Mouse (Mus musculus) liver, adult 2 months (tissue): ENCODE data around the gene Polr3b. TPM values are rescaled to one million over a fixed set of nuclear protein-coding genes. Genes with fewer than 3 reads are reported as not detected.

Source experiments
- DNase-seq: peaks from one replicate; pipeline ENCODE4 v3.0.0-alpha.2; 2011; ENCODE audit warnings: low read depth, low spot score; ENCODE audit errors: extremely low read depth
- H3K27ac ChIP-seq: fragments of 200-500 bp; replicated peaks from 2 replicates; pipeline ENCODE4 v1.5.1; 2012; ENCODE audit warnings: low read depth, mild to moderate bottlenecking, control low read depth, inconsistent platforms, low read length; ENCODE audit not compliant: insufficient read depth
- H3K27me3 ChIP-seq: fragments of 200-500 bp; 2 replicates; pipeline ENCODE4 v1.6.1; 2012; ENCODE audit warnings: mild to moderate bottlenecking, moderate library complexity, low read length, inconsistent platforms; ENCODE audit not compliant: control insufficient read depth, insufficient read depth
- H3K36me3 ChIP-seq: fragments of 200-500 bp; 2 replicates; pipeline ENCODE4 v1.6.1; 2012; ENCODE audit warnings: low read length, inconsistent platforms; ENCODE audit not compliant: control insufficient read depth, insufficient read depth
- H3K4me1 ChIP-seq: fragments of 200-500 bp; 2 replicates; pipeline ENCODE4 v1.6.1; 2011; ENCODE audit warnings: low read length; ENCODE audit not compliant: control insufficient read depth, insufficient read depth
- H3K4me3 ChIP-seq: fragments of 200-500 bp; 2 replicates; pipeline ENCODE4 v1.5.1; 2011; ENCODE audit warnings: low read depth, mild to moderate bottlenecking, control low read depth, low read length, moderate library complexity; ENCODE audit not compliant: insufficient read depth
- H3K79me2 ChIP-seq: fragments of 200-500 bp; 2 replicates; pipeline ENCODE4 v1.6.1; 2012; ENCODE audit warnings: inconsistent platforms, mild to moderate bottlenecking, low read length, moderate library complexity; ENCODE audit not compliant: control insufficient read depth, insufficient read depth
- H3K9ac ChIP-seq: fragments of 200-500 bp; 2 replicates; pipeline ENCODE4 v1.6.1; 2012; ENCODE audit warnings: low read depth, mild to moderate bottlenecking, control low read depth, inconsistent platforms, low read length
- CTCF ChIP-seq: fragments of 200-500 bp; IDR thresholded peaks from 2 replicates; pipeline ENCODE4 v1.5.1; 2011; ENCODE audit warnings: low read depth, low read length, control low read depth
- POLR2A ChIP-seq: fragments of 200-500 bp; IDR thresholded peaks from 2 replicates; pipeline ENCODE4 v1.6.1; 2011; ENCODE audit warnings: low read length, control low read depth; ENCODE audit not compliant: insufficient read depth; ENCODE audit errors: extremely low read depth
- WGBS: fragments of 180-500 bp; shearing (Covaris S2); methylation state at CpG from one replicate; pipeline ENCODE4 v1.1.7; 2018; 5-methylcytosine and 5-hydroxymethylcytosine counted together
- polyA plus RNA-seq: library from polyadenylated mRNA; depleted of rRNA; stranded (reverse); fragments of >200 nt; gene quantifications from 2 replicates; pipeline ENCODE4 v1.2.3, GENCODE M21; 2012
- total RNA-seq: library from RNA; depleted of rRNA; stranded (reverse); fragments of >200 nt; gene quantifications from 2 replicates; pipeline ENCODE4 v1.2.3, GENCODE M21; 2014

Gene Polr3b
- total and polyA plus RNA-seq, 2 experiments, result 2.7 to 10.7 TPM

DNA sequence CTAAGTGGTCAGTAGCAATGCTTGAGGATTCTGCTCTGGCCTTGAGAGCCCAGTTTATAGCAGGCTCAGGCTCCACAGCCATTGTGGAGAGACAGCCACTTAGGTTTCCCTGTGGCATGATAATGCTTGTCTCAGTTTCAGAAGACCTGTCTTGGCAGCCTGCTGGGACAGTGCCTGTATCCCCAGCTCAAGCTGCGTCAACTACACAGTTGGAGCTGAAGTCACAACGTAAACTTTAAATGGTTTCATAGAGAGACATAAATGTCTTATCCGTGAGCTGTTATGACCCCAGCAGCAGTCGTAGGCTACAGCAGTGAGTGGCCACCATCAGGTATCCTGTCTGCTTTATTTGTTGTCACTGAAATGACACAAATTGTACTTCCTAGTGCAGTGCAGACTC, 68.7 kb downstream of the Polr3b start:
- DNase-seq, result no peak
- Histone ChIP-seq H3K27ac (no peak overlapping the region), H3K36me3 (peaks cover 10% of the 10 kb centered on the region), H3K27me3 (no peaks in the 10 kb centered on the region), H3K4me3 (no peak overlapping the region), H3K79me2 (no peaks in the 10 kb centered on the region), H3K4me1 (no peaks in the 10 kb centered on the region), H3K9ac (no peak overlapping the region)
- 95% methylated on average over 4 of the region's 4 CpGs for WGBS
- no peak for TF ChIP-seq POLR2A
- no peak for TF ChIP-seq CTCF

DNA sequence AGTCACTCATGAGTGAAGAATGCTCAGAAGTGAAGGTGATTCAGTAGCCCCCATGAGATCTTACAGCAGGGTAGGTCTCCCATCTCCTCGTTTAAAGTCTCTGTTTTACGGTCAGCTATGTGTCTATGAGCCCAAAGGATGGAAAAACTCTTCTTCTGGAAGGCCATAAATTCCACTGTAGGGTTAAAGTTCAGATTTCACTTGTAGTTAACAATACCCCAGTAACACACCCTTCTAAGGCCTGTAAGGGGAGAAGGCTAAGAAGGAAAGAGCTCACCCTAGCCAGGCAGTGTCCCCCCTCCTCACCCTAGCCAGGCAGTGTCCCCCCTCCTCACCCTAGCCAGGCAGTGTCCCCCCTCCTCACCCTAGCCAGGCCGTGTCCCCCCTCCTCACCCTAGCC, 69.6 kb downstream of the Polr3b start:
- H3K79me2 ChIP-seq, result no peaks in the 10 kb centered on the region
- H3K27ac ChIP-seq, result no peak overlapping the region
- 88% methylated on average over 3 of the region's 3 CpGs for WGBS
- H3K27me3 ChIP-seq, result no peaks in the 10 kb centered on the region
- DNase-seq, result no peak
- peaks cover 10% of the 10 kb centered on the region for H3K36me3 ChIP-seq
- H3K4me3 ChIP-seq, result no peak overlapping the region
- TF ChIP-seq CTCF (no peak), POLR2A (no peak)
- H3K9ac ChIP-seq, result no peak overlapping the region
- H3K4me1 ChIP-seq, result no peaks in the 10 kb centered on the region

DNA sequence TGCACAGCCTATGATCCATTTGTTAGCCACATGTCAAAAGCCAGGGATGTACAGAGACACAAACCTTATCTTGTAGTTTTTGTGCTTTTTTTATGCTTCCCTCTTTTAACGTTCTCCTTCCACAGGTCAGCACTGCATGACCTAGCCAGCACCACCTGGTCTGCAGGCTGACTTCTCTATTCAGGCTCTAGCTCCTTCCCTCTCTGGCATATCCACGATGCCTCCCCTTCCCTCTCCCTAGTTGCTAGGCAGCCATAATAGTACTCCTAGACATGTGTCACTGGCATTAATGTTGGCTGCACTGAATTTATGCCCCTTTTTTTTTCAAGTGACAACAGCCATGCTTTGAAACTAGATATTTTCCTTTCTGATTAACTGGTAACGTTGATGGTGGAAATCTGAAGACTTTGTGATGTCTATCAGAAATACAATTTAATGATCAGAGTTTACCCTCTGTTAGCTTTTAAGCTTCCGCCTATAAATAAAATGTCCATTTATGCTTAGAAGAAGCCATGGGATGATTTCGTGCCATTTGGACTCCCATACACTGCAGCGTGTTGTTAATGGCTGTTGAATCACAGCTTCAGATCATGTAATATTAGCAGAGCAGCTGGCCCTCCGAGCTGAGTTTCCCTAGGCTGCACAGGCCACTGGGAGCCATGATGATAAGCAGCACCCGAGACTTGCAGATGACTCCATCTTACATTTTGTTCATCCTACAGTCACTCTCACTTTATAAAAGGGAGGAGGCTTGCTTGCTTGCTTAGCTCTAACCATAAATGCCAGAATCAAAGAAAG, 71.9 kb downstream of the Polr3b start:
- no peak for TF ChIP-seq CTCF
- TF ChIP-seq POLR2A, result no peak
- 93% methylated on average over 8 of the region's 8 CpGs for WGBS

DNA sequence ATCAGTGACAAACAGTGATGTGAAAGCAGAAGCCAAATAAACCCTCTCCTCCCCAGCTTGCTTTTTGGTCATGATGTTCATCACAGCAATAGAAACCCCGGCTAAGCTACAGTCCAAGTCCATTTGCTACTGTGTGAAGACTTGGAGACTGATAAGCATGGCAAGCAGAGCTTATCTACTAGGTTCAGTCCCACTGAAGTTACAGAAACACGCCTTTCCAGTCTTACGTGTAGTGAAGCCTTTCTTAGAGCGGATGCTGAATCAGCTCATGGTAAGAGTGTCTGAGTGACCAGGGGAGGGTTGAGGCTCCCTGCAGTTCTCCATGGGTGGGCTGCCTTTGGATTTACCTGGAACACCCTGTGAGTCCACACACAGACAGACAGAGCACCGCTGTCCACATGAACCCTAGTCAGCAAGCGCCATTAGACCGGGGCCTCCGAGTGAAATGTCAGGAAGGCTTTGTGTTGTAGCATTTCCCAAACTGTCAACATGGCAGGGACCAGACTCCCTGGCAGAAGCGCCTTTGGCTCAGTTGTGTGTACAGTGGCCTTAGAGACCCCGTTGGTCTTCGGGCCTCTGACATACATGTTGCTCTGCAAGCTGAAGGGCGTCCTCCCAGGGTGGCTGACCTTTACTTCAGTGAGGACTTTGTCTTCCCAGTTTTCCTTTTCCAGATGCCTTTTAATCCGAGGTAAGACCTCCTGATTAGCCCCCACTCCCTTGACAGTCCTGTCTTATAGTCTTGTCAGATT, 78.3 kb downstream of the Polr3b start:
- peaks cover 9% of the 10 kb centered on the region; the same call in 1 of the 2 replicates for H3K36me3 ChIP-seq
- H3K27ac ChIP-seq, result peak overlapping the region; percentile 19; the same call in 1 of the 2 replicates
- no peaks in the 10 kb centered on the region for H3K79me2 ChIP-seq
- no peak overlapping the region for H3K9ac ChIP-seq
- no peak overlapping the region for H3K4me3 ChIP-seq
- WGBS, result 77% methylated on average over 13 of the region's 13 CpGs
- TF ChIP-seq CTCF, result no peak
- no peak for TF ChIP-seq POLR2A
- DNase-seq, result peak; percentile 22
- H3K27me3 ChIP-seq, result no peaks in the 10 kb centered on the region
- peaks cover 4% of the 10 kb centered on the region; the same call in 1 of the 2 replicates for H3K4me1 ChIP-seq

More for the DNA sequence above, 71.9 kb downstream of the Polr3b start:
- H3K27ac ChIP-seq, result no peak overlapping the region
- H3K9ac ChIP-seq, result no peak overlapping the region
- no peaks in the 10 kb centered on the region for H3K4me1 ChIP-seq
- no peak overlapping the region for H3K4me3 ChIP-seq
- DNase-seq, result no peak
- H3K27me3 ChIP-seq, result no peaks in the 10 kb centered on the region
- H3K36me3 ChIP-seq, result peaks cover 12% of the 10 kb centered on the region
- no peaks in the 10 kb centered on the region for H3K79me2 ChIP-seq

DNA sequence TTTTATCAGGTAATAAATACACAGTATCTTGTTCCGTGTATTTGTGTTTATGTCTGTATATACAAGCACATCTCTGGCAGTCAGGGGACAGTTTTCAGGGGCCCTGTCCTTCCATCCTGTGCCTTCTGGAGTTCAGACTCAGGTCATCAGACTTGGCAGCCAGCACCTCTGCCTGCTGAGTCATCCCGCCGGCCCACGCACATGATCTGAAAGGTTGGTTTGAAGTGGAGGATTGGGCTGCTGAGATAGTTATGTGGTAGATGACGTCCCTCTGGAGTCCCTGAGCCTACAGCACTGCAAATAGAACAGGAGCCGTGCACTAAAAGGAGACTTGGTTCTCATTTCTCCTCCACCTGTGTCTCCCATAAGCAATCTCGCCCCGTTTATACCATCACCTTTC, 79.0 kb downstream of the Polr3b start:
- Histone ChIP-seq H3K27ac (no peak overlapping the region), H3K79me2 (no peaks in the 10 kb centered on the region), H3K9ac (no peak overlapping the region), H3K4me1 (peaks cover 4% of the 10 kb centered on the region; the same call in 1 of the 2 replicates), H3K4me3 (no peak overlapping the region), H3K36me3 (peaks cover 9% of the 10 kb centered on the region; the same call in 1 of the 2 replicates), H3K27me3 (no peaks in the 10 kb centered on the region)
- TF ChIP-seq CTCF, result no peak
- no peak for TF ChIP-seq POLR2A
- peak; percentile 75 for DNase-seq
- 27% methylated on average over 8 of the region's 8 CpGs for WGBS

DNA sequence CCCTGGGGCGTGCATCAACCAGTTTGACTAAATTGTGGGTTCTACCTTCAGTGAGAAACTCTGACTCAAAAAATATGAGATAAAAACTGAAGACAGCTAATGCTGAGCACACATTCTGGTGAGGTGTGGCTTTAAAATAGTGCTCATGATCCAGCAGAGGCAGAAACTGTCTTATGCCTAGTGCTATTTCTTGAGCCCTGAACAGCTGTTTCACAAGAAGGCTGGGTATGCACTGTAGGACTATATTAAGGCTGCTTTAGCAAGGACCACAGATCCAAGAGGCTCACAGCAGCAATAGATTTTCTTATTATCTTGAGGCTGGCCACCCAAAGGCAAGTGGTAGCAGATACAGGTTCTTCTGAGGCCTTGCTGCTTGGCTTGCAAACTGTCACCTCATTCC, 80.0 kb downstream of the Polr3b start:
- H3K79me2 ChIP-seq, result no peaks in the 10 kb centered on the region
- H3K27ac ChIP-seq, result no peak overlapping the region
- TF ChIP-seq POLR2A, result no peak
- no peak for TF ChIP-seq CTCF
- H3K27me3 ChIP-seq, result no peaks in the 10 kb centered on the region
- H3K4me1 ChIP-seq, result peaks cover 10% of the 10 kb centered on the region
- no peak overlapping the region for H3K9ac ChIP-seq
- no peak overlapping the region for H3K4me3 ChIP-seq
- no peak for DNase-seq
- WGBS, result 100% methylated on average over 1 of the region's 1 CpGs
- H3K36me3 ChIP-seq, result peaks cover 5% of the 10 kb centered on the region; the same call in 1 of the 2 replicates
